In the genomic region with DNA sequence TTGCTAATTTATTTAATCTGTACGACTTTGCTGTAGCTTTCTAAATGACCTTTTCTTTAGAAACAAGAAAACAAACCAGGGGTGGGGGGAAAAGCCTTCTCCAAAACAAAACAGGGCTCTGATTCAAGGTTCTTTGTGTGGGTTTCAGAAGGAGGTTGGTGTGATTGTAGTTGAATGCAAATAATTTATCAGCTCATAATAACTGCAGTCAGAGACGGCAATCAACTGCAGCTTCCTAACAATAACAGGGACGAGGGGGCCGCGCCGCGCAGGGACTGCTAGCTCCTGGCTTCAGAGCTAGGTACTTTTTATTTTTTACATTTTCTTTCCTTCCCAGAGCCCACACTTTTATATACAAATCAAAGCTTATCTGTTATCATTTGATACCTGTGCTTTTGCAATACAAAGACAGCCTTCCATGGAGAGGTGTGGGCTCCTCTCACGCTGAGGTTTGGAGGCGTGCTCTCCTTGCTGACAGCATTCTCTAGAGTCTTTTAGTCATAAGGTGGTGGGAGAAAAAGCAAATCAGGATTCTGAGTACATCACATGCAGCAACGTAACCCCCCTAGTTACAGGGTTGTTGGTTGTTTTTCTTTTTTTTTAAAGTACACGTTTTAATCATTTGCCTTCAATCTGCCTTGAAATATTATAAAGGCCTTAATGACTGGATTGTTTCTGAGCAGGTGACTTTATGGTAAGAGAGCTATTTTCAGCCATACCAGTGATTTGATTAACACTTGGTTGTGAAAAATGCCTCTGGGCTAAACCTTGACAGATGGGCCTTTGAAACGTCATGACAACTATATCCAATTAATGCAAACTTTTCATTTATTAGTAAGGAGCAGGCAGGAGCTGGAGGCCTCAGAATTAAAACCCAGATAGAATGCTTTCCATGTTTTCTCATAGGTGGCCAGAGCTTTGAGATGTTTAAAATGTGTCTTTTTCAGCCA, we compare ENCODE assay signal across 12 mouse cellular contexts. TPM values are rescaled to one million over a fixed set of nuclear protein-coding genes. Genes with fewer than 3 reads are reported as not detected.
DNase-seq lines count a peak whose midpoint lies in the region; ATAC-seq and TF ChIP-seq lines count a peak whose summit lies in the region.
"Had no signal": no experiment of that assay in that cellular context is flagged by ENCODE, and none has a peak within 500 bp of the region (broad histone marks: within the 10 kb centered on the region; RNA-seq: fewer than 3 reads in every experiment).

No protein-coding gene starts in this region.

- H3K4me1 ChIP-seq in embryonic facial prominence, embryonic 14.5 days (ENCODE audit: control insufficient read depth, insufficient read depth, low read length): peaks cover 17% of the 10 kb centered on the region
- H3K4me1 ChIP-seq in embryonic facial prominence, embryonic 10.5 days: peaks cover 31% of the 10 kb centered on the region
- no peaks in the 10 kb centered on the region; the same call in 1 of the 2 replicates for H3K4me1 ChIP-seq in hindbrain, embryonic 11.5 days (replicated peaks; ENCODE audit: control insufficient read depth, insufficient read depth, low read length)
- peaks cover 41% of the 10 kb centered on the region for H3K4me1 ChIP-seq in midbrain, embryonic 12.5 days
- no peaks in the 10 kb centered on the region for H3K4me1 ChIP-seq in lung, adult 2 months (ENCODE audit: control insufficient read depth, insufficient read depth, low read length)
- peaks cover 7% of the 10 kb centered on the region for H3K4me1 ChIP-seq in cerebellum, adult 2 months (ENCODE audit: control insufficient read depth, insufficient read depth, low read length)
- H3K4me1 ChIP-seq in kidney, embryonic 15.5 days: peaks cover 10% of the 10 kb centered on the region; the same call in 1 of the 2 replicates

- no peak for DNase-seq in embryonic facial prominence, embryonic 14.5 days (ENCODE audit: low spot score)
- no peak for DNase-seq in embryonic facial prominence, embryonic 10.5 days (ENCODE audit: low spot score)
- DNase-seq in brain, adult 2 months (ENCODE audit: low read depth, low spot score): peak; percentile 57
- DNase-seq in hindbrain, embryonic 11.5 days (ENCODE audit: low spot score): peak; percentile 25
- DNase-seq in lung, adult 2 months: no peak
- DNase-seq in cerebellum, adult 2 months: no peak
- DNase-seq: adrenal gland, postnatal 36 days; cerebellum, adult 9-10 months; liver had no signal

- no peak overlapping the region for H3K4me3 ChIP-seq in embryonic facial prominence, embryonic 14.5 days (ENCODE audit: low read depth, low read length)
- no peak overlapping the region for H3K4me3 ChIP-seq in embryonic facial prominence, embryonic 10.5 days
- H3K4me3 ChIP-seq in hindbrain, embryonic 11.5 days (ENCODE audit: low read depth, low read length): no peak overlapping the region
- no peak overlapping the region for H3K4me3 ChIP-seq in midbrain, embryonic 12.5 days
- no peak overlapping the region for H3K4me3 ChIP-seq in lung, adult 2 months (replicated peaks; ENCODE audit: extremely low read depth, low read depth, low read length)
- H3K4me3 ChIP-seq in cerebellum, adult 2 months (replicated peaks; ENCODE audit: insufficient read depth, low read depth, low read length): no peak overlapping the region
- no peak overlapping the region for H3K4me3 ChIP-seq in kidney, embryonic 15.5 days (replicated peaks)

- no peaks in the 10 kb centered on the region for H3K27me3 ChIP-seq in embryonic facial prominence, embryonic 14.5 days (replicated peaks; ENCODE audit: control insufficient read depth, insufficient read depth, low read length)
- no peaks in the 10 kb centered on the region for H3K27me3 ChIP-seq in embryonic facial prominence, embryonic 10.5 days (replicated peaks; ENCODE audit: low read depth, poor library complexity, severe bottlenecking)
- no peaks in the 10 kb centered on the region for H3K27me3 ChIP-seq in hindbrain, embryonic 11.5 days (ENCODE audit: control insufficient read depth, insufficient read depth, low read length)
- no peaks in the 10 kb centered on the region for H3K27me3 ChIP-seq in midbrain, embryonic 12.5 days
- no peaks in the 10 kb centered on the region for H3K27me3 ChIP-seq in cerebellum, adult 2 months (ENCODE audit: control insufficient read depth, insufficient read depth, low read length)
- no peaks in the 10 kb centered on the region for H3K27me3 ChIP-seq in kidney, embryonic 15.5 days

- TF ChIP-seq CTCF in lung, adult 2 months (IDR thresholded peaks at IDR 0.05; ENCODE audit: insufficient read depth, low read length): no peak
- TF ChIP-seq CTCF in cerebellum, adult 2 months (IDR thresholded peaks at IDR 0.05; ENCODE audit: borderline replicate concordance, insufficient read depth, low read depth, low read length): no peak

- H3K9me3 ChIP-seq in embryonic facial prominence, embryonic 14.5 days (ENCODE audit: control insufficient read depth, low read length): no peaks in the 10 kb centered on the region
- no peaks in the 10 kb centered on the region for H3K9me3 ChIP-seq in embryonic facial prominence, embryonic 10.5 days
- no peaks in the 10 kb centered on the region for H3K9me3 ChIP-seq in hindbrain, embryonic 11.5 days (ENCODE audit: control insufficient read depth, low read length)
- H3K9me3 ChIP-seq in midbrain, embryonic 12.5 days: no peaks in the 10 kb centered on the region
- no peaks in the 10 kb centered on the region for H3K9me3 ChIP-seq in kidney, embryonic 15.5 days (replicated peaks)

- no peak overlapping the region for H3K27ac ChIP-seq in embryonic facial prominence, embryonic 14.5 days (replicated peaks; ENCODE audit: low read depth, low read length)
- H3K27ac ChIP-seq in embryonic facial prominence, embryonic 10.5 days (replicated peaks): no peak overlapping the region
- no peak overlapping the region; the same call in 1 of the 2 replicates for H3K27ac ChIP-seq in hindbrain, embryonic 11.5 days (ENCODE audit: low read depth, low read length)
- H3K27ac ChIP-seq in midbrain, embryonic 12.5 days (replicated peaks): peak overlapping the region; percentile 72
- H3K27ac ChIP-seq in cerebellum, adult 2 months (ENCODE audit: insufficient read depth, low read length): no peak overlapping the region
- no peak overlapping the region for H3K27ac ChIP-seq in kidney, embryonic 15.5 days

- no peaks in the 10 kb centered on the region for H3K36me3 ChIP-seq in embryonic facial prominence, embryonic 14.5 days (ENCODE audit: control insufficient read depth, insufficient read depth, low read length)
- H3K36me3 ChIP-seq in embryonic facial prominence, embryonic 10.5 days (replicated peaks): no peaks in the 10 kb centered on the region
- H3K36me3 ChIP-seq in hindbrain, embryonic 11.5 days (ENCODE audit: control insufficient read depth, insufficient read depth, low read length): no peaks in the 10 kb centered on the region
- H3K36me3 ChIP-seq in midbrain, embryonic 12.5 days: no peaks in the 10 kb centered on the region
- H3K36me3 ChIP-seq in kidney, embryonic 15.5 days: no peaks in the 10 kb centered on the region

- no peak for ATAC-seq in embryonic facial prominence, embryonic 14.5 days (ENCODE audit: low read depth)
- no peak for ATAC-seq in hindbrain, embryonic 11.5 days (ENCODE audit: low FRiP score)
- no peak for ATAC-seq in midbrain, embryonic 12.5 days (ENCODE audit: low FRiP score, low read depth)
- ATAC-seq in kidney, embryonic 15.5 days (replicated peaks; ENCODE audit: low FRiP score): no peak
- ATAC-seq: lung, postnatal 0 days had no signal

- WGBS in embryonic facial prominence, embryonic 14.5 days: 63% methylated on average over 12 of the region's 12 CpGs
- WGBS in embryonic facial prominence, embryonic 10.5 days: 73% methylated on average over 12 of the region's 12 CpGs
- 50% methylated on average over 12 of the region's 12 CpGs for WGBS in hindbrain, embryonic 11.5 days
- WGBS in midbrain, embryonic 12.5 days: 42% methylated on average over 12 of the region's 12 CpGs
- 83% methylated on average over 12 of the region's 12 CpGs for WGBS in lung, adult 2 months
- WGBS in cerebellum, adult 2 months: 80% methylated on average over 12 of the region's 12 CpGs
- 60% methylated on average over 12 of the region's 12 CpGs for WGBS in kidney, embryonic 15.5 days

- no peak for TF ChIP-seq POLR2A in lung, adult 2 months (IDR thresholded peaks at IDR 0.05; ENCODE audit: borderline replicate concordance, extremely low read depth, low read depth, low read length)
- TF ChIP-seq POLR2A in cerebellum, adult 2 months (IDR thresholded peaks at IDR 0.05; ENCODE audit: borderline replicate concordance, insufficient read depth, low read length): no peak

- H3K4me2 ChIP-seq in embryonic facial prominence, embryonic 14.5 days (ENCODE audit: low read depth, low read length): no peak overlapping the region
- peak overlapping the region; percentile 8; the same call in 1 of the 2 replicates for H3K4me2 ChIP-seq in hindbrain, embryonic 11.5 days (replicated peaks; ENCODE audit: low read depth, low read length)
- peak overlapping the region; percentile 23 for H3K4me2 ChIP-seq in midbrain, embryonic 12.5 days (replicated peaks)
- no peak overlapping the region for H3K4me2 ChIP-seq in kidney, embryonic 15.5 days

- 0 out of 2 replicates have a peak overlapping the region, but pooled peaks have one; percentile 6 for H3K9ac ChIP-seq in embryonic facial prominence, embryonic 14.5 days (ENCODE audit: low read depth, low read length)
- peak overlapping the region; percentile 36 for H3K9ac ChIP-seq in hindbrain, embryonic 11.5 days (ENCODE audit: low read depth, low read length)
- no peak overlapping the region for H3K9ac ChIP-seq in midbrain, embryonic 12.5 days (replicated peaks)
- H3K9ac ChIP-seq in kidney, embryonic 15.5 days: no peak overlapping the region

RNA-seq across cellular contexts. Expression of gene AU040320, which starts 26.8 kb away (rescaled TPM):
- polyA plus RNA-seq in embryonic facial prominence, embryonic 14.5 days (2014; fragmentation: Nextera tagmentation; extraction: Ambion mirVana): 18.8 and 20.8 TPM in 2 replicates
- polyA plus RNA-seq in embryonic facial prominence, embryonic 10.5 days (2016; fragmentation: Nextera tagmentation; extraction: Ambion mirVana): 19.3 and 21.4 TPM in 2 replicates
- polyA plus RNA-seq in hindbrain, embryonic 11.5 days (2014; fragmentation: Nextera tagmentation; extraction: Ambion mirVana): 28.1 and 28.6 TPM in 2 replicates
- 32.9 and 35.0 TPM in 2 replicates for polyA plus RNA-seq in midbrain, embryonic 12.5 days (2016; fragmentation: Nextera tagmentation; extraction: Ambion mirVana)
- polyA plus RNA-seq in lung, adult 2 months (2012; rRNA removed): 28.8 and 39.4 TPM in 2 replicates
- 51.0 and 51.2 TPM in 2 replicates for polyA plus RNA-seq in cerebellum, adult 2 months (2012; rRNA removed)
- 24.5 and 27.8 TPM in 2 replicates for polyA plus RNA-seq in kidney, embryonic 15.5 days (2015; fragmentation: Nextera tagmentation; extraction: Ambion mirVana)

RNA-seq across cellular contexts. Expression of gene Ncdn, which starts 26.9 kb away (rescaled TPM):
- polyA plus RNA-seq in embryonic facial prominence, embryonic 14.5 days (2014; fragmentation: Nextera tagmentation; extraction: Ambion mirVana): 28.4 and 31.1 TPM in 2 replicates
- 37.5 and 40.9 TPM in 2 replicates for polyA plus RNA-seq in embryonic facial prominence, embryonic 10.5 days (2016; fragmentation: Nextera tagmentation; extraction: Ambion mirVana)
- polyA plus RNA-seq in hindbrain, embryonic 11.5 days (2014; fragmentation: Nextera tagmentation; extraction: Ambion mirVana): 24.5 and 27.0 TPM in 2 replicates
- polyA plus RNA-seq in midbrain, embryonic 12.5 days (2016; fragmentation: Nextera tagmentation; extraction: Ambion mirVana): 48.9 and 49.9 TPM in 2 replicates
- 31.5 and 31.9 TPM in 2 replicates for polyA plus RNA-seq in lung, adult 2 months (2012; rRNA removed)
- polyA plus RNA-seq in cerebellum, adult 2 months (2012; rRNA removed): 546 and 554 TPM in 2 replicates
- 27.1 and 28.2 TPM in 2 replicates for polyA plus RNA-seq in kidney, embryonic 15.5 days (2015; fragmentation: Nextera tagmentation; extraction: Ambion mirVana)

RNA-seq across cellular contexts. Expression of gene Tfap2e, which starts 44.1 kb away (rescaled TPM):
- 0.22 and 0.78 TPM in 2 replicates for polyA plus RNA-seq in embryonic facial prominence, embryonic 14.5 days (2014; fragmentation: Nextera tagmentation; extraction: Ambion mirVana)
- polyA plus RNA-seq in embryonic facial prominence, embryonic 10.5 days (2016; fragmentation: Nextera tagmentation; extraction: Ambion mirVana): 0.16 TPM in 1 of 2 replicates, not detected in the other
- polyA plus RNA-seq in hindbrain, embryonic 11.5 days (2014; fragmentation: Nextera tagmentation; extraction: Ambion mirVana): 0.95 and 0.99 TPM in 2 replicates
- 2.2 and 3.3 TPM in 2 replicates for polyA plus RNA-seq in midbrain, embryonic 12.5 days (2016; fragmentation: Nextera tagmentation; extraction: Ambion mirVana)
- polyA plus RNA-seq in lung, adult 2 months (2012; rRNA removed): 0.28 TPM in 1 of 2 replicates, not detected in the other
- not detected in 2 replicates for polyA plus RNA-seq in cerebellum, adult 2 months (2012; rRNA removed)
- not detected in 2 replicates for polyA plus RNA-seq in kidney, embryonic 15.5 days (2015; fragmentation: Nextera tagmentation; extraction: Ambion mirVana)
- polyA plus RNA-seq: lung, postnatal 0 days had no signal

Comparison
In these comparisons a context has a peak if more than half of its experiments do, and no peak if none do; other contexts are left out.
1. DNase-seq: peak in brain, adult 2 months (single experiment) and hindbrain, embryonic 11.5 days (single experiment); none in embryonic facial prominence, embryonic 14.5 days (single experiment), embryonic facial prominence, embryonic 10.5 days (single experiment), lung, adult 2 months (single experiment) and cerebellum, adult 2 months (0 of 2).
2. H3K4me2 ChIP-seq: peak in hindbrain, embryonic 11.5 days (single experiment) and midbrain, embryonic 12.5 days (single experiment); none in embryonic facial prominence, embryonic 14.5 days (single experiment) and kidney, embryonic 15.5 days (single experiment).
3. H3K9ac ChIP-seq: peak in embryonic facial prominence, embryonic 14.5 days (single experiment) and hindbrain, embryonic 11.5 days (single experiment); none in midbrain, embryonic 12.5 days (single experiment) and kidney, embryonic 15.5 days (single experiment).
4. RNA of gene Ncdn, which starts 26.9 kb away (polyA plus RNA-seq): 546 to 554 TPM in cerebellum, adult 2 months; 48.9 to 49.9 TPM in midbrain, embryonic 12.5 days, 37.5 to 40.9 TPM in embryonic facial prominence, embryonic 10.5 days, 31.5 to 31.9 TPM in lung, adult 2 months, 28.4 to 31.1 TPM in embryonic facial prominence, embryonic 14.5 days, 27.1 to 28.2 TPM in kidney, embryonic 15.5 days and 24.5 to 27.0 TPM in hindbrain, embryonic 11.5 days; every median in the first group is over 10 times any median in the second.